Mouse (Mus musculus): Measurements from ENCODE around the gene Tmem123.

The Tmem123 gene

DNA sequence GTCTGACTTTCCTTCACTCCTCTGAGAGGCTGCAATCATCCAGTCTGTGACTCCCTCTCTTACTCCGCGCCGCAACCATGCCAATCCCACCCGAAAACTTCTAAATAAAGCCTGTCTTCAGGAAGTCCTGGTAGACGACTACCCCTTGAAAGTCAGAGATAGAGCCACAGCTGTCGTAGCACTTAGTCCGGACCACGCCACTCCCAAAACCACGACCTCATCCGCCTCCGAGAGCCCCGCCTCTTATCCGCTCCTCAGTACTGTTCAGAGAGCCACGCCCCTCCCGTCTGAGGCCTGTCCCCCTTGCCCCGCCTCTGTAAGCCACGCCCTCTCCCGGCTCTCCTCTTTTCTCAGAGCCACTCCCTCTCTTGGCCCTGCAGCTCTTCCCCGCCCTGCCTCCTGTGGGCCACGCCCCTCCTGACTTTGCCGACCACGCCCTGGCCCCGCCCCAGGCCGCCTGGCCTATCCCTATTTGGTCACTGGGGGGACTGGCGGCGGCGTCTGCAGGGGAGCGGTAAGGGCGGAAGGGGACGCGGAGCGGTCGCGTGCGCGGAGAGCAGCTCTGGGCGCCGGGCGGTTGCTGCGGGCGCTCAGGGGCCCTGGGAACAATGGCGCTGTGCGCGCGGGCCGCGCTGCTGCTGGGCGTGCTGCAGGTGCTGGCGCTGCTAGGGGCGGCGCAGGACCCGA is at the start of gene Tmem123:
Tmem123 (plus strand) TSS at position 428 of the 687 bp plus-strand sequence.
- peak; percentile 93 for DNase-seq

DNA sequence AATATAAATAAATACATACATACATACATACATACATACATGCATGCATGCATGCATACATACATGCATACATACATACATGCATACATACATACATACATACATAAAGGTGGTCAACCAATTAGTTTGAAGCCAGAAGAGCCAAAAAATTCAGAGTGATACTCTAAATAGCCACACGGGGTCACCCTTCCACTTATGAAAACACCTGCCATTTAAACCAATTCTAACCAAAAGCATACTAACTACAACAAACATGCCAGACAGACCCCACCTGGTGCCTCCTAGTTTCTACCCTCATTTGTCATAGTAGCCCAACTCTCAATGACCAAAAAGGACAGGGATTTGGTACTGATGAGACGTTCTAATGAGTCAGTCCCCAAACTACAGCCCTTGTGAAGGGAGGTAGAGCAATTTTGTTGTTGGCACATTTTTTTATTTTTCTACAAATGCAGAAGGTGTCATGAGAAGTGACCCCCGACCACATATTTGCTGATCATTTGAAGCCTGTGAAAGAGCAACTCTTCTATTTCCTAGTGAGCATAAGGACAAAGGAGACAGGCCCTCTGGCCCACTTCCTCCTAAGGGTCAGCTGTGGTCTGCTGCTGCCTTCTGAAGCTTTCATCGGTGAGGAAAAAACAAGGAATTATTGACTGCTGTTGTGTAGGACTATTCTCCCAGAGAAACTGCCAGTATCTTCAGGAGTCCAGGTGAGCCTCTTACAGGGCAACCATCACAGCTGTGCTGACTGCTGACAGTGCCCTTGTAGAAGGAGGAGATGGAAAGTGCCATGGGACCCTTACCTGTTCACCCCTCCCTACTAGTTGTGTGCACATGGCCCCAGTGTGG is 49.6 kb upstream of the Tmem123 start:
- DNase-seq: peak; percentile 8

DNA sequence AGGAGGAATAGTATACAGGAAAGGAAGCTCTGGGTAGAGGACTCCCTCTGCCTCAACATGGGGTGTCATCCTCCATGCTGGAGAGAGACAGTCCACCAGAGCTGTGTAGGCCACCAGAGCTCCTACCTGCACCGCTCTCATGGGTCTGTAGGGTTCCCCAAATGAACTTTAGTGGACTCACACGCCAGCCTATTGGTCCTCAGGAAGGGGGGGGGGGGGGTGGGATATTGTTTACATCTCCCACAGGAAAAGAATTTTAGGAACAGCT is 49.0 kb upstream of the Tmem123 start:
- no peak for DNase-seq

DNA sequence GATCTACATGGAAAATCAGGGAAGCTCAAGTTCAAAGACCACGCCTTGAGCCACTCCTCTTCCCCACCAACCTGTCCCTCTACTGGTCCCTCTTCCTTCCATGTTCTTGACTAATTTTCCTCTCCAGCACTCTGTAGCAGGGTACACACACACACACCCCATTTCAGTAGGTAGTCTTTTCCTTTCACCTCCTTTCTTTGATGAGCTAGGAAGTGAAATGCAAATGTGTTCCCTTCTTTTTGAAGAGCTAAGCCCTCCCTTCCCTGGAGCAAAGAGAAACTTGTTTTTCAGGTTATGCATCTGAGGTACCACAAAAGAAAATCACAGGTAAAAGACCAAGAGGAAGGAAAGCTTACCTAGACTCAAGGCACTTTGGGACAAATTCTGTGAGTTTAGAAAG is 42.3 kb upstream of the Tmem123 start:
- DNase-seq: no peak

DNA sequence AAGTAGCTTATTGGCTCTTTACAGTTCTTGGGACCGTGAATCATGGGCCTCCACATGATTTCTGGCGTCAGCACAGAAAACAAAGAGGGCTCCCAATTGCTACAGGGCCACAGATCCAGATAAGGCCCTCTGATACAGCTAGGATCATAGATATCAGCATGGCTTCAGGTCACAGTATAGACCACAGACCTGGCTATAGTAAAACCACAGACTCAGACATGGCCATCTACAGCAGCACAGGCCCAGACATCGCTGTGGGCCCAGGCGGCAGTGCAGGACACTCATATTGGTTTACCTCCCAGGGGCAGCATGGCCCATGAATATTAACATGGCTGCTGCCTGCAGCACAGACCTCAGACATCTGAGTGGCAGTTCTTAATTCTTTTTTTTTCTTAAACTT is 34.8 kb upstream of the Tmem123 start:
- no peak for DNase-seq

DNA sequence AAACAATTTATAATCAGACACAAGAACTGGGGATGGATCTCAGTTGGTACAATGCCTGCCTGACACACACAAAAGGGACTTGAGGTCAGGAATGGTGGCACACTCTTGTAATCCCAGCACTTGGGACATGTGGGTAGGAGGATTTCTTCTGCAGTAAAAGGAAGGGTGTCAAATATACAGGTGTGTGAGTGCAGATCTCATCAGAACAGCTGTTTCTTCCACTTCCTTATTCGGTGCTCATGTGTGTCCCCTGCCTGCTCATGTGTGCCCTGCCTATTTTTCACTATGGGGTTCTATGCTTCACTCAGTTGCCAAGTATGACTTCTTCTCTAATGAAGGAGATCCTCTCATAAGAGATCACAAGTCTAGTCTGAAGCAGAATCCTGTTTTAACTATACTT is 21.1 kb upstream of the Tmem123 start:
- no peak for DNase-seq

DNA sequence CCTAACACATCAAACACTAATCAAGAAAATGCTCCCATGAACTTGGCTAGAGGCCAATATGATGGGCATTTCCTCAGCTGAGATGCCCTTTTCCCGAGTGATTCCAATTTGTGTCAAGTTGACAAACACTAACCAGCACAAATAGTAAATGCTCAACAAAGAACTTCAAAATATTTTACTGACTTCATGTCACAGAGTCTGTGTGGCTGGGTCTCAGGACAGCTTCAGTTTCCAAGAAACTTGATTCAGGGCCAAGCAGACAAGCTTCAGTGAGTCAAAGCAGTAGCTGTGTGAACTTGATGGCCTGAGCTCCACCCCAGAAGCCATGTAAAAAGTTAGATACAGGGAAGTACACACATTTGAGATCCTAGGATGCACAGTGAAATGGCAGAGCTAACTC is 19.7 kb upstream of the Tmem123 start:
- no peak for DNase-seq

DNA sequence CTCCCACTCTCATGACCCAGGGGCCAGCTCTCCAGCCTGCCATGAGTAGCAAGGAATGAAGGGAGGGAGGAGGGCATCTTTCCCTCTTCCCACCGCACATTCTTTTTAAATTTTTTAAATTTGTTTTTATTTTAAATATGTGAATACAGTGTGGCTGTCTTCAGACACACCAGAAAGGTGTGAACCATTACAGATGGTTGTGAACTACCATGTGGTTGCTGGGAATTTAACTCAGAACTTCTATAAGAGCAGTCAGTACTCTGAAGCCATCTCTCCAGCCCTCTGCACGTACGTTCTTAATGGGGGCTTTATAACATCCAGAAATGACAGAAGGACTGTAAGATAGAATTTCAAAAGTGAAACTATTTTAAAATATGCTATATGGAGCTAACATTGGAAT is 15.0 kb upstream of the Tmem123 start:
- DNase-seq: no peak

DNA sequence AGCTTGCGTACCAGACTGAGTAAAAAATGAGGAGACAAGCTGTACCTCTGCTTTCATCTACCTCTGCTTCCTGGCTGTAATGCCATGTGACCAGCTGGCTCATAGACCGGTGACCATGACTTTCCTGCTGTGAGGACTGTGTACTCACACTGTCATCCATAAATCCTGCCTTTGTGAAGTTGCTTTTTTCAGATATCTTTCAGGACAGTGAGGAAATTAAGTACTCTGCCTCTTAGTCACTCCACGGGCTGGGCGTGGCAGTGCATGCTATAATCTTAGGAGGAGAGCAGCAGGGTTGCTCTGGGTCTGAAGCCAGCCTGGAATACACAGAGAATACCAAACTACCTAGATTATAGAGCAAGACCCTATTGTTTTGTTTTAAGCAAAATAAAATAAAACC is 14.3 kb upstream of the Tmem123 start:
- DNase-seq: no peak

DNA sequence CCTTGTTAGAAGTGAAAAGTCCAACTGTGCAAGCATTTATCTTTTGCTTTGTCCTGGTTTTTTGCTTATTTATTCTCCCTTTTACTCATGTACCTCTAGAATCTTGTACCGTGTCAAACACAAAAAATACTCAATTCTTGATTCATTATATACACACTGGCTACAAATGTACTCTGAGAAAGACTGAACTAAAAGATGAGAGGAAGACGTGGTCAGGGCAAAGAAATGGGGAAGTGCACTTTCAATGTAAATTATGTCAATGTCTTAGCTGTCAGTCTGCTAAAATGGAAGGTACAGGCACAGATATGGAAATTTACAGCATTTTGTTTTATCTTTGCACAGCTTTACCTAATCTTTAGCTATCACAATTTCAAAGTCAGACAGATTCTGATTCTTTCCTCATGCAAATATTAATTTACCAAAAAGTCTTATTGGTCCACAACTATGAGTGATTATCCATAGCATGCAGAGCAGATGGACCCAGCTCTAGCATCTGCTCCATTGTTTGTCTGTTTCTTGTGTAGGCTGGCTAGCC is 7.9 kb upstream of the Tmem123 start:
- no peak for DNase-seq

DNA sequence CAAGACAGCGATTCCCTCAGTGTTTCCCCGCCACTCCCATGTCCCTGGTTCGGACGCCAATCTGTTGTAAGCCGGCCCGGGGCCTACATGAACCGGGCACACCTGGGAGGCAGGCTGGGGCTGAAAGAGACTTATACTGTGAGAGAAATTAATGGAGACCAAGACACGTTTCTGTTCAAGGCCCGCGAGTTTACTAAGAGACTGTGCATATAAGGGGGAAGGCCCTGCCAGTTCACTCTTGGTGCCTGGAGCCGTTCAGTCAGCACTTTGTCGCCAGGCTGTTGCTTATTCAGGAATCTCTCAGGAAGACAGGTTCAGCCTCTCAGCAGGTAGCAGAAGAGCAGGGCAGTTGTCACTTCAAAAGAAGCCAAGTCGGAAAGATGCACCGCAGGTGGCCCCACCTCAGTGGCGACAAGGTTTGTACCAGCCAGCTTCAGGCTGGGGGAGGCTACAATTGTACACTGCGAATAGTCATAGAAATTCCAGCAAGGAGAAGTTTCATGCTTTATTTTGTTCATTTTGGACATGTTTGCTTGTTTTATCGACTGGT is 1.9 kb upstream of the Tmem123 start:
- no peak for DNase-seq

DNA sequence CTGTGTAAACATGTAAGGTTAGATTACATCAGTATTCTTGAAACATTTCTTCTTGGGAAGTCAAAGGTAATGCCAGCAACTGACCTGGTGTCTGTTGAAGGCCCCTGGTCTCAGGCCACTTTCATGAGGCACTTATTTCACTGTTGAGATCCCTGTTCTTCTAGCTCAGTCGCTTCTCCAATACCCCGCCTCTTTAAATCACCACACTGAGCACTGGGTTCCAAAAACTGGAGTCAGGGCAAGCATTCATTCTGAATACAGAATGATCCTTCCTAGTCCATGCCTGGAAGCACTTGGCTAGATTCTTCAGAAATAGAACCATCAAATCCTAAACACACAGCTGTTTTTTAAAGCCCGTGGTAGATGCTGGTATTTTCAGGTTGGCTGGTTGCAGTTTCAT is 1.1 kb upstream of the Tmem123 start:
- no peak for DNase-seq

DNA sequence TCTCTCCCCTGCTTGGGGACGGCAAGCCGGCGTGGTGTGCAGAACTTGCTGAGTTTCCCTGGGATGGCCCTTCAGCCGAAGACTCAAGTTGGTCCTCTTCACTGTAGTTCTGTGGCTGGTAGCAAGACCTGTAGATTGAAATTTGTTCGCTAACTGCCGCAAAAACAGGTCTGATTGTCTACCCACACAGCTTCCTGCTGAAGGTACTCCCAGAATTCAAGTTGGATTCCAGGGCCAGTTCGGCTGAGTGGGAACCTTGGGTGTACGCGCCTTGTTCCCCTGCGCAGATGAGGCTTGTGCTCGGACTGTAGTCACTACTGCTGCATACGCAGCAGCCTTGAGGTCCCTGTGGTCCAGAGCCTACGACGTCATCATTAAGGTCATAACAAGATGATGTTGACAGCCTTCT is 626 bp downstream of the Tmem123 start:
- no peak for DNase-seq

DNA sequence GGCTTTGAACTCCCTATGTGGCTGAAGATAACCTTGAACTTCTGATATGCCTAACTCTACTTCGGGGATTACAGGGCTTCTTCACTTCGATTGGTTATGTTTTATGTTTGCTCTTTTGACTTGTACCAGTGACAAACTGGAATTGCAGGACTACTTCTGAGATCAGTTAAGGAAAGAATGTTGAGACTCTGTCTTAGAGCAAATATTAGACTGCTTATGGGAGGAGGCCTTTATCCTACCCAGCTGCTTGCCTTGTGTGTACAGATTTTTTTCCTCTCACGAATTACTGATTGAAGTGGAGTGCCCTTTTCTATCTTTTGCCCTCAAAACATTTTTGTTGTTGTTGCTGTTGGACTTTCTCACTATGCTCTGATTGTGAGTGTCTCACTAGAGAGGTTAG is 1.4 kb downstream of the Tmem123 start:
- no peak for DNase-seq

DNA sequence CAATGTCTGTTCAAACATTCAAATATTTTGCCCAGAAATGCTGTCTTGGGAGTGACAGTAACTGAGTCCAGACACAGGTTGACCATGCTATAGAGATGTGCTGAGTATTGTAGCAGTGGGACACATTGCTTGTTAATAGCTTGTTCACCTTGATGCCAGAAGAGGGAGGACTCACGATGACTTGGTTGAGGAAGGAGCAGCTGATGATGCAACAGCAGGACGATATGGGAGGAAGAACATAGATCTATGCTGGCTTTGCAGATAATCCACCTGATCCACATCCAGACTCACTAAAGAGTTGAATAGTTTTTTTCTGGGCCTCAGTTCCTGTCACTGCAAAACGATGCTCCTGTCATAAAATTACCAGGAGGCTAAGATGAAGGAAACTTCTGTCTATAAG is 2.7 kb downstream of the Tmem123 start:
- no peak for DNase-seq

DNA sequence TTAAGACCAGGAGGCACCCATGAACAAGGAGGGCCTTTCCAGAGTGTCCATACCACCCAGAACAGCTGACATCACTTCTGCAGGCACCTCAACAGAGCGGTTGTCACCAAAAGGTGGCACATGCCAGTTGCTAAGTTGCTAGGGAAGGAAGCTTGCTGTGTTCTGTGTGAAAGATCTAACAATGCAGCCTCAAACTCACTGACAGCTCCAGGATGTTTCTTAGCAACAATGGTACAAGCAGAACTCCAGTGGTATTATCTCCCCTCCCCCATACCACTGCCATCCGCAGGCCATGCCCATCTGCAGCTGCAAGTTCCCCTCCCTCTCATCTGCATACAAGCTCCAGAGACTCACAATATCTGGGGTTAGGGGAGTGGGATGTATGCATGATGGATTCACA is 3.7 kb downstream of the Tmem123 start:
- no peak for DNase-seq

DNA sequence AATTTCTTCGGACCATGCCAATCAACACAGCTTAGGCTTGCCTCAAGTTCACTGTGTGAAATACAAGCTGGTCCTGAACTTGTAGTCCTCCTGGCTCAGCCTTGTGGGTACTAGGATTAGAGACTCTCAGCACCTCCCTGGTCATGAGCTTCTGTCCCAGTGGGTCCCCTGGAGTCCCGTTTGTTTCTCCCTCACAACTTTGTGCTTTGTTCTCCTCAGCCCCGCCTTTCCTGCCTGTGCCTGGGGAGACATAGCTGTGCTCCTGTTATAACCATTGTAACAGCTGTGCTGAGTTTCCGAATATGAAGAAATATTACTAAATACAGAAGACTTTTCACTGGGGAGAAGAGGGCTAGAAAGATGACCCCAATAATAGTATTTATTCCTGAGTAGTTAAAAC is 5.2 kb downstream of the Tmem123 start:
- no peak for DNase-seq

DNA sequence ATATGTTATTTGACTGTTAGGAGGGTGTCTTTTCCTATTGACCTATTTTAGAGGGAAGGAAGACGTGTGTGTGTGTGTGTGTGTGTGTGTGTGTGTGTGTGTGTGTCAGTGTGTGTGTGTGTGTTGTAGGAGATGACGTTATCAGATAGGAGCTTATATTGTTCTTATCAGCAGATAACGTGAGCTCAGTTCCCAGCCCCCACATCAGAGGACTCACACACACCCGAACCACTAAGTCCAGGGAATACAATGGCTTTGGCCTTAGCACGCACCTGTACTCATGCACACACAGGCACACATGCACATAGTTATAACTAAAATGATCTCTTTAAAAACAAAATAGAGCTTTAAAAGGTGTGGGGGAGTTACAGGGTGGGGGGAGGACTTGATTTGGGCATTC is 5.7 kb downstream of the Tmem123 start:
- DNase-seq: no peak

DNA sequence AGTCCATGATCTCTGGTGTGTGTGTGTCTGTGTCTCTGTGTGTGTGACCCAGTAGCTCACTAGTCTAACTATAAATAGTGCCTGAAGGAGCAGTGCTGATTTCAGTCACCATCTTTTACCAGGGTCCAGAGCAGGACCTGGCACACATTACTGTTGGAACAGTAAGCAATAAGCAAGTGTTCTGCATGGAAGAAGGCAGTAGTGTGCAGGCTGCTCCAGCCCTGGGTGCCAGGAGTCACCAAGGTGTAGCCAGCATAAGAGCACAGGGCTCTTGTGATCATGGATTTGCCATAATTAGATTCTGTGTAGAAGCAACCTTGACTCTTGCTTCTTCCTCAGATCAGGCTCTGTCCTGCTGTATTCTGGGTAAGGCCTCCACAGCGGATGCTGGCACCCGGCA is 8.5 kb downstream of the Tmem123 start:
- DNase-seq: no peak

DNA sequence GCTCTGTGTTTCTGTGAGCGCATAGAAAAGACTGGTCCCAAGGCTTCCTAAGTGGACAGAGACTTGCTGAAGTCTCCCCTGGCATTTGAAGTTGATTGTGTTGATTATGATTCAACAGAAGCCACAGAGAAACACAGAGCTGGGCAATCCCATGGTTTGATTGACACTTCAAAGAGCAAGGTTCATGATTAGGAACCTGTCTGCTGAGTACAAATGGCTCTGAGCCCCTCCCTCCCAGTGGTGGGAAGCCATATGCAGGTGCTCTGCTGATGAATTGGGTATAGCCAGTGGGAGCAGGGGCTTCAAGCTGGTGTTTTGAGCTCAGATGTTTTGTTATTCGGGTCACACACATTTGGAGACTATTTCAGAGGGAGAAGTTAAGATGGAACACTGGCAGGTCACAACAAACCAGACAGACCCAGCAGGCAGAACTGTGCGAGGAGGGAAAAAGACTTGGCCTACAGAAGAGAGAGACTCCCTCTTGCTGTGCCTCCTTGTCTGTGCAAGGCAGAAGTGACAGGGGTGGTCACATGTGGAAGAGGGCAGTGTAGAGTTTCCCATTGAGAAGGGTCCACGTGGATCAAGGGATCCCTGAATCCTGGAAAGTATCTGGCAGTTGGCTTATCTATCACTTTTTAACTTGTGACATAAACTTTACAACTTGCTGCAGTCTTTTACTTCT is 9.1 kb downstream of the Tmem123 start:
- DNase-seq: no peak

DNA sequence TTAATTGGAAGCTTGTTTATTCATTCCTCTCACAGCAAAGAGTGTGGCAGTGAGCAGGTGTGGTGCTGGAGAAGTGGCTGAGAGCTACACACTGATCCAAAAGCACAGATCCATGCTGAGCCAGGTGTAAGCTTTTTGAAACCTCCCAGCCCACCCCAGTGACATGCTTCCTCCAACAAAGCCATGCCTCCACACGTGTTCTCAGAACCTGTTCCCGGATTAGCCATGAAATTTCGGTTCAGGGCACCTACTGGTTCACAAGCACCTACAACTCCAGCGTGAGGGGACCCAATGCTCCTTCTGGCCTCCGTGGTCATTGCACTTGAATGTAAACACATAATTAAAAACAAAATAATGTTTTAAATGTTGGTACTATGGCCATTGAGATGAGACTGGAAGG is 9.8 kb downstream of the Tmem123 start:
- no peak for DNase-seq

DNA sequence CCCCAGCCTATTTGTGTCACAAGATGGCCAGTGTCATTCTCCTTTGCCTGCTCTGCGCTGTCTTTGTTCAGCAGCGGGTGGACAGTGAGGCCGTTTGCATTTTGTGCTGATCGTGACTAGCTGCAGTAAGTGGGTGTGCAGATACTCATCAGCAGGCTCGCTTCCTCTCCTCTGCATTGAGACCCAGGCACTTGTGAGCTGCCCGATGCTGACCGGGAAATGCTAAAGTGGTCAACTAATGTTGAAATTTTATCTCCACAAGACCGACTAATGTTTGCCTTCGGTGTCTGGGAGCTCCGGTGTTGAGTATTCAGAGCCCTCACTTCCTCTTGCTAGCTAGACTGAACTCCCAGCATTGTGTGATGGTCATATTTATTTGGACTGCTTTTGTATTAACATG is 10.7 kb downstream of the Tmem123 start:
- no peak for DNase-seq

DNA sequence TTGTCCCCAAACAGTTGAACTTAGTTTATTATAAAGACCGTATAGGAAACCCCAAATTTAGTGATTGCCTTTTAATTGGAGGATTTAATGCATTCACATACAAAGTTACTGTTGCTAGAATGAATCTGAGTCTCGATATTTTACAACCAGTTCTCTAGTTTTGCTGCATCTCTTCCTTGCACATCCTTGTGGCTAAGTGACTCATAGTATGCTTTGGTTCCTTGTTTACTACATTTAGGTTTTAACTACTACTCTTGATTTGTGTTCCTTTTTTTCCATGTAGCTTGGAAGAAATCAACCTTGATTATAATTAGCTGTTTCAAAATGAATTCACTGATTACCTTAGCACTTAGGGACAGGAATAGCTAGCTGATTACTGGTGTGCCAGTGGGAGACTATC is 11.2 kb downstream of the Tmem123 start:
- DNase-seq: no peak

DNA sequence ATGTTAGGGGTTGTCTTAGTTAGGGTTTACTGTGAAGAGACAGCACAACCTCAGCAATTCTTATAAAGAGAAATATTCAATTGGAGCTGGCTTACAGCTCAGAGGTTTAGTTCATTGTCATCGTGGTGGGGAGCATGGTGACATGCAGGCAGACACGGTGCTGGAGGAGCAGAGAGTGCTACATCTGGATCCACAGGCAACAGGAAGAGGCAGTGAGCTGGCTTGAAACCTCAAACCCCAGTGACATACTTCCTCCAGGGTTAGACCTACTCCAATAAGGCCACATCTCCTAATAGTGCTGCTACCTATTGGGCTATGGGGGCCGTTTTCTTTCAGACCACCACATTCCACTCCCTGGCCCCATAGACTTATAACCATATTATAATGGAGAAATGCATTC is 12.1 kb downstream of the Tmem123 start:
- DNase-seq: no peak

Measured in right cerebral cortex, postnatal 25 days (tissue).